Mouse (Mus musculus) induced T-regulatory cell, adult 2 months (primary cell): ENCODE data around the gene Kdm2b.

Source experiments
- DNase-seq: peaks from one replicate; pipeline ENCODE4 v3.0.0-alpha.2; 2012; ENCODE audit warnings: low read depth

Kdm2b gene

DNA sequence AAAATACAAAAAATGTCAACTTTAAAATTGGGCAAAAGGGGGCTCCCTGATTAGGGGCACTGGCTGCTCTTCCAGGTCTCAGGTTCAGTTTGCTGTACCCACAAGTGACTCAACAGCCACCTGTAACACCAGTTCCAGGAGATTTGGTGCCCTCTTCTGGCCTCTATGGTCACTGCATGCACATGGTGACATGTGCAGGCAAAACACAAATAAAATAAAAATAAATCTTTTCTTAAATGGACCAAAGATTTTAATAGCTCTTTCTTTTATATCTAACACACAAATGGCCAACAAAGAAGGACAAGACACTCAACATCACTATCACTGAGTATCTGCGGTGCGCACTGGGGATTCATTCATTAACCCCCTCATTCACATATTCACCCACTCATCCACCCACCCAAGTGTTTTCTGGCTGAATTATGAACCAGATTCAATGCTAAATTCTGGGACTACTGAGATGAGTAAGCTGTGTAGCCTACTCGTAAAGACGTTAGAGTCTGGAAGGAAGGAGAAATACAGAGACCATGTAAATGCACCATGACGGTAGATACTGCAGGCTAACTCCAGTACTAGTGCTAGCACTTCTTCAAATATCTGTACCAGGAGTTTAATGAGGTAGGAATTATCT is 95.5 kb downstream of the Kdm2b start:
- peak; percentile 87 for DNase-seq

- no peak for DNase-seq
Measured at GRCm38 (mm10) chr5:122893270-122893669, 96.4 kb downstream of the Kdm2b start.

- no peak for DNase-seq
Measured at GRCm38 (mm10) chr5:122890396-122890795, 99.2 kb downstream of the Kdm2b start.

DNA sequence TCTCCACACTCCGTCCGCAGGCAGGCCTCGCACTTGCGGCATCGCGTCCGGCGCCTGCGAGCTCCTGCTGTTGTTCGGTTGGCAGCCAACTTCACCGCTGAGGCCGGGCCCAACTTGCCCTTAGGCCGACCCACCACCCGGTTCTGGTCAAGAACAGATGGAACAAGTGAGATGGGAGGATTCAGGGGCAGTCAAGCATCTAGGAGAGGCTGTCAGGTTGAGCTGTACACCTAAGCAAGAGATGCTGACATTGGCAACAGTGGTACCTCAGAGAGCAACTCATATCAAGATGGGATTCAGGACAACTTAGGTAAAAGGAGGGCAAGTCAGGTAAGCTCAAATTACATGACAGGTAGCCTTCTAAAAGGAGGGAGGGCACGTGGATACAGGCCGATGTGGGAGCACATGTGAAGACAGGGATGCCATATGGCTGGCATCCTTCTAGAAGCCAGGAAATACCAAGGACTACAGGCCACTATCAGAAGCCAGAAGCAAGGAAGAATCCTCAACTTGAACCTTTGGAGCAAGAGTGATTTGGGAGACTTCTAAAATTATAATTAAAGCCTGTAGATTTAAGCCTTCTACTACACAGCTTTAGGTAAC is 100.9 kb downstream of the Kdm2b start:
- DNase-seq = no peak

DNA sequence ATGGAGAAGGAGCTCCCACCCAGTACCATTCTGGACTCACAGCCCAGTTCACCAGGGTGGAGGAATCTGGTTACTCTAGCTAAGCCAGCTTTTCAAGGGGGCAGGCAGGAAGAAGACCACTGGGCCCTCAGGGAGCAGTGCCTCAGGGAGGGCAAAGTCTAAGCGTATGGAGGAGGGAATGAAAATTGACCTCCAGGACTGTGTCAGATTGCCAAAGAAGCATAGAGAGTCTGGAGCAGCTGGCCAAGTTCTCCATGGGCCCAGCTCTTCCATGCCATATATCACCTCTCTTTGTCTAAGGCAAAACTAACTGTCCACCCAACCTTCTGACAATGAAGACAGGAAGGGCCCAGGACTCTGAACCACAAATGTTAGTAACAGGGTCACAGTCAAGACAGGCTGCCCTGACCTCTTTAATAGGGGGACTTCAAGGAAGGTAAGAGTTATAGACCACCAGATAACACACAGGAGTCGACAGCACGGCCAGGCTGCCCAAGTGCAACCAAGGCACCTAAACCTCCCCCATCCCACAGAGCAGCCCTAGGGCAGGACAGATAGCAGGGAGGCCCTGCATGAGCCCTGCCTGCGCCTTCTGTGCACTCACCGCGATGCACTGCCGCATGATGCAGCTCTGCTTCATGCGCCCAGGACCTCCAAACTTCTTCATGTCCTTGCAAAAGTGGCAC is 101.6 kb downstream of the Kdm2b start:
- DNase-seq = no peak

DNA sequence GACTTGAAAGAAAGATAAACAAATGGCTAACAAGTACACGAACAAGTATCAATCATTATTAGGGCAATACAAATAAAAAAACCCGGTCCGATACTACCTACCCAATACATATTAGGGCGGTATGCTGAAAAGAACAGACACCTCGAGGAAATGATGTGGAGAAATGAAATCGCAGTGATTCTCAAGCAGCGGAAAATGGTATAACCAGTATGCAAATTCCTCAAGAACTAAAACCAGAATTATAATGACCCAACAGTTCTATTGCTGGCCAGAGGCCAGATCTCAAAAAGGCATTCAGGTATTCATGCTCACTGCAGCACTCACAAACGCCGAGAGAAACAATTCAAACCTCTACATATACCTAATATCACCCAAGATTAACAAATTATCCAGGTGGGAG is 102.6 kb downstream of the Kdm2b start:
- DNase-seq = no peak

DNA sequence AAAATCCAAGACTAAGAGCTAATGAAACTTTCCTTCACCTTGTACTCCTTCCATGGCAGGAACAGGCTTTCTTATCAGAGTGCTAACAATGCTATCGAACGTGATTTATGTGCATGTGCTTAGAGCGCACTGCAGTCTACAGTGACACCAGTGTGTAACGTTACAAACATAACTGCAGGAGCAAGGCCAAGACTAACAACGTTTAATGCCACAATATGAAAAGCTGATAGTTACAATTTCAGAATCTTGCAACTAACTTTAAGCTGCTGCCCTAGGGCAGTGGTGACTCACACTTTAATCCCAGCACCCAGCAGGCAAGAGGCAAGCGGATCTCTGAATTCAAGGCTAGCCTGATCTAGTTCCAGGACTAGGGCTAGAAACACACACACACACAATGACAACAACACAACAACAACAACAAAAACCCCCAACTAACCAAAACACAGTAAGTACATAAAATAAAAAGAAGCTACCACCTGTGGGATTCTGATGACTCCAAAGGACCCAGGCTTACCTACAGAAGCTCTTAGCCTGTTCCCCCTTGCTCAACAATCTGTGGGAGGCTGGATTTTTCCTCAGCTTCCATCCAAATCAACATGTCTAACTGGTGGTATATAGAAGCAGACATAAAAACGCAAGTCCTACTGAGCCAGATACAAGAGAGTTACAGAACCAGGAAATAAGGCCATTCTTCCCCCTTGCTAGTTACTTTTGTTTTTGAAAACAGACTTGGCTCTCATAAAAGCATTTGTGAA is 104.9 kb downstream of the Kdm2b start:
- no peak for DNase-seq

DNA sequence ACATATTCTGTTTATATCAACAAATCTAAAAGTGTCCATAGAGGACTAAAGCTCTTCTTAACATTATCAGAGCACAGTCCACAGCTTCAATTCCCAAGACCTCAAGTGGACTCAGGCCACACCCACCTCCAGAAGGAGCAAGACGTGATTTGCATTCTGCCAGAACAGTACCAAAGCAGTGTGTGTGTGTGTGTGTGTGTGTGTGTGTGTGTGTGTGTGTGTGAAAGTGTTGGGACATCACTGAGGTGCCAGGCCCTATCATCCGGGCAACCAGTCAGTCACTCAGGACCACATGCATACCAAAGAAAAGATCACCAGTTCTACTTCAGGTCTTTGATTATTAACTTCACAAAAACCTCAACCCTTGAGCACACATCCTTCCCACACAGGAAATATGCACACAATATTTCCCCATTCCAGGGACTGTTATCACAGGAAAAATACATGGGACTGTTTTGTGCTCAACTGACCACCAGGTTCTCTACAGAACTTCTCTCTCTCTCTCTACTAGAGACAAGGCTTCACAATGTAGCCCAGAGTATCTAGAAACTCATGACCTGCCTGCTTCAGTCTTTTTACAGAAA is 105.9 kb downstream of the Kdm2b start:
- no peak for DNase-seq

- no peak for DNase-seq
Measured at GRCm38 (mm10) chr5:122883237-122883636, 106.4 kb downstream of the Kdm2b start.

DNA sequence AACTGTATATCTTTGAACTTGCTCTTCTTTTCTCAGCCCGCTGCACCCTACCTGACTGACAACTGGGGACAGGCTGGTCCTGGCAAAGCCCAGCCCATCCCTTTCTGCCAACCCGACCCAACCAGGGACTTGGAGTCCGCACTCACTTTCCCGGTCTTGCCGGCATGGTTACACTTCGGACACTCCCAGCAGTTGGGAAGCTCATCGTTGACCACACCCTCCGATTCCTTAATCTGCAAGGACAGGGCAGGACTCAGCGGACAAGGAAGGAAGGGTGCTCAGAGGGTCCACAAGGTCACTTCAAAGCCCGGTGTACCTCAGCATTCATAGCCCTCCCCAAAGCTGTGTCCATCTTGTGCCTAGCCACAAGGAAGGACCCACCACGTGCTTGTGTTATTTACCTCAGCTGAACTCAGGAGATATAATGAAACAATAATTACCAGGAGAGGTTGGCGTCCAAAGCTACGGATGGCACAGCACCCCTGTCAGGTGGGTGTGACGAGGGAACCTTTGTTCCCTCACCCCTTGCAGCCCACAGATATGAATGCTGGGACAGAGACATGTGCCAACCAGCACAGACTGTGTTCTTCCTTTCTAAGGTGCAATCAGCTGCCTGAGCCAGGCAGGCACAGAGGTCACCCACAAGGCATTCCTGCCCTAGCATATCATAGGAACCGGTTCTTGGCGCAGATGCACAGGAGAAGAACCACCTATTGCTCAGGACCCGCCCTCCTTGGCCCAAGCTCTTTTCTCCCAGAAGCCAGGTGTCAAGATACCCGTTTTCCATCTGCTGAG is 107.2 kb downstream of the Kdm2b start:
- DNase-seq = no peak

- DNase-seq = peak; percentile 77
Measured at GRCm38 (mm10) chr5:122881313-122881712, 108.3 kb downstream of the Kdm2b start.

GRCm38 (mm10) chr5:122880241-122880980 is 109.2 kb downstream of the Kdm2b start:
- DNase-seq = no peak

DNA sequence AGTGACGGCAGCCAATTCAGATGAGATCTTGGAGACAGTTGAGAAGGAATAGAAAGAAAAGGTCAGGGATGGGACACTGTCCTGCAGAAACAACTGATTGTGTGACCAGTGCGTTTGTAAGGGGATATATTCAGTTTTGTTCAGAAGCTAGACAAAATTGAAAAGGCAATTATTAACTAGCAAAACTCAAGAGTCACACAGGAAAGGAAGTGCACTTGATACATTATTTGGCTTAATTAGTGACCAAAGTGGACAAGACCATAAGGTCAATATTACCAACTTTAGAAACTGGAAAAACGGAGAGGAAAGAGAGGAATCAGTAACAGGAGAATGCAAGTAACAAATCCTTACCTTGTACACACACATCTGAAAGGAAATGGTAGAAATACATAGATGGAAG is 113.0 kb downstream of the Kdm2b start:
- DNase-seq = no peak

DNA sequence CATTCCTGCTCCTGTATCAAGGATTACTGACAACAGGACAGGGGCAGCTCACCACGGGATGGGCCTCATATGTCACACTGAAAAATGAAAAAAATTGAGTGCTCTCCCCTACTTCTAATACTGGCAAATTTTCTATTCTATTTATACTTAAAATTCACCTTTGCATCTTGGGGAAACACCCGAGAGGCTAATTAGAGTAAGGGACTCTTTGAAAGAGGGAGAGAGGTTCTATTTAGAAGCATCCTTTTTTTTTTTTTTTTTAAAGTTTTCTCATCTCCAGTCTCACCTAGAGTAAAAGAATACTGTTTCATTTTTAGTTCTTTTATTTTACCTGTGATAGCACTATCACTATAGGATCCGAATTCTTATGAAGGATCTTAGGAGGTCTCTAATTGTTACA is 115.3 kb downstream of the Kdm2b start:
- no peak for DNase-seq

- no peak for DNase-seq
Measured at GRCm38 (mm10) chr5:122873573-122873972, 116.0 kb downstream of the Kdm2b start.

GRCm38 (mm10) chr5:122872626-122873025 is 117.0 kb downstream of the Kdm2b start:
- no peak for DNase-seq

DNA sequence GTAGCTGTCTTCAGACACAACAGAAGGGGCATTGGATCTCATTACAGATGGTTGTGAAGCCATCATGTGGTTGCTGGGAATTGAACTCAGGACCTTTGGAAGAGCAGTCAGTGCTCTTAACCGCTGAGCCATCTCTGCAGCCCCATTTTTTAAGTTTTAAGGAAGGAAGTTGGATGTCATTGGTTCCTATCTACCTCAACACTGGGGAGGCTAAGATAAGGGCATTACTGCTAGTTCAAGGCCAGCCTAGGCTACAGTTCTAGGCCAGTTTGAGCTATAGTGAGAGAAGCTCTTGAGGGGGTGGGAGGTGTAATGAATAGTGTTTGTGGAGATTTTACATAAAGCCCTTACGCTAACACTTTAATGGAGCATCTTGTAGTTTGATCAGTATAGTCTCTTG is 126.6 kb downstream of the Kdm2b start:
- DNase-seq = no peak

GRCm38 (mm10) chr5:122855858-122856257 is 133.8 kb downstream of the Kdm2b start:
- peak; percentile 49 for DNase-seq

DNA sequence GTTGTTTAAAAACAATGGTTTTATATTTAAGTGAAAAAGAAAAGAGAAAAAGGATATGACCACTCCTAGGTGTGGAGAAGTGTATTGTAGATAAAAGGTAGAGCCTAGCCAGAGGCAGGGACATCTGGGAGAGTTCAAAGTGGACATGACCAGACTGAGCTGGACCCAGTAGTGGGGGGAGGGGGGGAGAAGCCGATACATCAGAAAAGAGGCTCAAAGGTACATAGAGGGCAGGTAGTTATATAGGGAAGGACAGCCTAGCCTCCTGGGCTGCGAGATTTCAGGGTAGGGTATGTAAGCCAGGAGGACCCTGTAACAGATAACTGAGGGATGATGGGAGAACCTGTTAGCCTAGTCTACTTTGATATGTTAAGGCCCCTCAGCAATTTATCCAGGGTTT is 137.0 kb downstream of the Kdm2b start:
- no peak for DNase-seq

DNA sequence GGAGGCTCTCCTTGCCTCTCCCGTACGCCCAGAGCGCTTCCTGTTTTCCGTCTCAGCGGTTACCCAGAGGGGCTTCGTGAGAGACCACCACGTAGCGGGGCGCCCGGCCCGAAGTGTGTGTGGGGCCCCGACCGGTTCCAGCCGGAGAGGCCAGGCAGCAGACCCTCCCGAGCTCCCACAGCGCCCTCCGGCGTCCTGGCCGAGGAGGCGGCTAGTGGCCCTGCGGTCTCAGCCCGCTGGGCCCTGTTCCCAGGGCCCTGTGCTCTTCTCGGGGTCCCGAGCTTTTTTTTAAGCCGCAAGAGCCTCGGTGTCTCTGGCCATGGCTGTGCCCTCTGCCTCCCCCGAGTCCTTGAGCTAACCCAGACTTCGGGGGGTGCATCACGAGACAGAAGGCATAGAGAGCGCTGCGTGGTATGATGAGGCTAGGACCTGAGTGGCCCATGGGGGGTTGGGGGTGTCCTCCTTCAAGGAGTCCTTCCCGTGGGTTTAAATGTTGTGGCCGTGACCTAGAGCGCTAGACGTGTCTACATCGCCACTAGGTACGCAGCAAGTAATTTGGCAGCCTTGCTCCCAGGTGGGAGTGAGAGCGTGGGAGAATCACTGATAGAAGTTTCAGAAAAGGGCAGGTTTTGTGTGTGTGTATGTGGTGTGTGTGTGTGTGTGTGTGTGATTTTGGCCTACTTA is 139.2 kb downstream of the Kdm2b start:
- DNase-seq = peak; percentile 58
